Mouse (Mus musculus): ENCODE results near the gene Gm26602. TPM values are rescaled to one million over a fixed set of nuclear protein-coding genes. Genes with fewer than 3 reads are reported as not detected.
"Not testable (repeated sequence)": the region's sequence is repeated elsewhere in the genome, so short reads cannot be mapped to it uniquely, and the experiment has no call there.

The Gm26602 gene
- polyA plus RNA-seq, 1 experiment from 2014 or later: 2.9 TPM

DNA sequence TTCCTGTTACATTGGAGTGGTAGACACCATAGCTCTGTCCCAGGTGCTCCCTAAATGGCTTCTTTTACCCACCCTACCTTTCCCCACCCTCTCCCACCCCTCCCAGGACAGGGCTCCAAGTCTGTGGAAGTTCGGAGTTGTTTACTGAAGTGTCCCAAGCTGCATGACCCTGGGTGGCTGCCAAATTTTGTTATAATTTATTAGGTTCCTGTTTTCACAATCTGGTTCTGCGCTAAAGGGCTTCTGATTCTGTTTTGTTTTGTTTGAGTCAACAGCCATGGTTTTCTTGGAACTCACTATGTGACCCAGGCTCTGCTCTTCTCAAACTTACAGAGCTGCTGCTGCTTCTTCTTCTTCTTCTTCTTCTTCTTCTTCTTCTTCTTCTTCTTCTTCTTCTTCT, 21.3 kb upstream of the Gm26602 start:
- Histone ChIP-seq H3K4me2 (replicated peaks; ENCODE audit: low read depth) (no peak overlapping the region), H3K27me3 (replicated peaks; ENCODE audit: control insufficient read depth, insufficient read depth, low read length) (no peaks in the 10 kb centered on the region), H3K27ac (ENCODE audit: low read depth, low read length) (no peak overlapping the region), H3K9me3 (ENCODE audit: control insufficient read depth) (no peaks in the 10 kb centered on the region), H3K9ac (ENCODE audit: low read depth, low read length) (no peak overlapping the region), H3K4me3 (ENCODE audit: low read depth, low read length) (no peak overlapping the region), H3K36me3 (ENCODE audit: control insufficient read depth, insufficient read depth) (no peaks in the 10 kb centered on the region), H3K4me1 (replicated peaks; ENCODE audit: control insufficient read depth, insufficient read depth, low read length) (no peaks in the 10 kb centered on the region)
- no peak for ATAC-seq
- no peak for TF ChIP-seq CTCF (IDR thresholded peaks at IDR 0.05; ENCODE audit: low read depth)
- 46% methylated on average over 2 of the region's 2 CpGs for WGBS

DNA sequence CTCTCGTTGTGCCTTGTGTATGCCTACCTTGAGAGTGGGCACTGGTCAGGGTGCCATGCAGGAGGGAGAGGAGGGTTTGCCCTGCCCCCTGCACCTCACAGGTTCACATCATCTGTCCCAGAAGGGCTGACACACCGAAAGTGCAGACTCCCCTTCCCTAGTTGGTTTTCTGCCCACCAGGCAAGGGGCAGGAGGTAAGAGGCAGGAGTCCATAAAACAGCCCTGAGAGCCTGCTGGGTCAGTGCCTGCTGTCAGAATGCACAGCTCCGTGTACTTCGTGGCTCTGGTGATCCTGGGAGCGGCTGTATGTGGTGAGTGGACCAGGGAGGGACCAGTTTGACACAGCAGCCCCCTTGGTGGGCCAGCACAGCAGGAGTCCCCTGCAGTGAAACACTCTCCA, 20.0 kb upstream of the Gm26602 start, which contains the start of gene Cfd:
Cfd (plus strand) TSS at position 184 of the 400 bp plus-strand sequence.
- Histone ChIP-seq H3K9ac (ENCODE audit: low read depth, low read length) (no peak within 1 kb of the TSS), H3K9me3 (ENCODE audit: control insufficient read depth) (no peaks in the 10 kb centered on the region), H3K4me3 (ENCODE audit: low read depth, low read length) (no peak within 1 kb of the TSS), H3K27ac (ENCODE audit: low read depth, low read length) (no peak within 1 kb of the TSS), H3K36me3 (ENCODE audit: control insufficient read depth, insufficient read depth) (peaks cover 3% of the 10 kb centered on the region; the same call in 1 of the 2 replicates), H3K4me1 (replicated peaks; ENCODE audit: control insufficient read depth, insufficient read depth, low read length) (no peaks in the 10 kb centered on the region), H3K4me2 (replicated peaks; ENCODE audit: low read depth) (no peak within 1 kb of the TSS), H3K27me3 (replicated peaks; ENCODE audit: control insufficient read depth, insufficient read depth, low read length) (no peaks in the 10 kb centered on the region)
- ATAC-seq: no peak
- WGBS: 45% methylated on average over 5 of the region's 5 CpGs
- no peak for TF ChIP-seq CTCF (IDR thresholded peaks at IDR 0.05; ENCODE audit: low read depth)

DNA sequence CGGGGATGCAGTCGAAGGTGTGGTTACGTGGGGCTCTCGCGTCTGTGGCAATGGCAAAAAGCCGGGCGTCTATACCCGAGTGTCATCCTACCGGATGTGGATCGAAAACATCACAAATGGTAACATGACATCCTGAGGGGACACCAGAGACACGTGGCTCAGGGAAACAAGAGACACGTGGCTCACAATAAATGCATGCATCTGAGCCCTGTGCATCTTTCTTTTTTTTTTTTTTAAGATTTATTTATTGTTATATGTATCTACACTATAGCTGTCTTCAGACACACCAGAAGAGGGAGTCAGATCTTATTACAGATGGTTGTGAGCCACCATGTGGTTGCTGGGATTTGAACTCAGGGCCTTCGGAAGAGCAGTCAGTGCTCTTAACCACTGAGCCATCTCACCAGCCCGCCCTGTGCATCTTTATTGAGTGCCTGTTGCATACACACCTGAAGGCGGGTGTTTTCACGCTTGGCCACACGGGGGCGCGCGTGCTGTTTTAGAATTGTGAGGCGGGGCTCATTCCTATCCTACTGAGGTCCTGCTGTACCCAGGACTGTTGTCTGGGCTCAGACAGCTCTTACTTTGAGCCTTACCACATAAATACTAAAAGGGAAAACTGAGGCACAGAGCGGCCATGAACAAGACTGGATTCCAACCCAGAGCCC, 18.1 kb upstream of the Gm26602 start:
- peak; percentile 86 for TF ChIP-seq CTCF (IDR thresholded peaks at IDR 0.05; ENCODE audit: low read depth)
- H3K36me3 ChIP-seq (ENCODE audit: control insufficient read depth, insufficient read depth): peaks cover 19% of the 10 kb centered on the region; the same call in 1 of the 2 replicates
- peak; percentile 45 for ATAC-seq

DNA sequence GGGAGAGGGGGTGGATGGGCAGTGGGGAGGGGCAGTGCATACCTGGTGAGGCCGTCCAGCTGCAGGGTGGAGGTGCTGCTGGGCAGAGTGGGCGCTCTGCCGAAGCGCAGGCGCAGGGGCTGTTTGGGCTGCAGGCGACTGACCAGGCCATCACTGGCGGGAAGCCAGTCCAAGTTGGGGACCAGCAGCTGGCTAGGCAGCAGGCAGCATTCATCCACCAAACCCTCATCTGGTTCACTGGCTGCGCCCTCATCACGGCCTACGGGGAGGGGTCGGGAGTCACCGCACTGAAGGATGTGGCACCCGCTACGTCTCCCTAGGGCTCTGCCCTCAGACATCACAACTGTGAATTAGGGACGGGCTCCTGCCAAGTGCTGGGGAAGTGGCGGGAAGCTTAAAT, 14.3 kb upstream of the Gm26602 start:
- Histone ChIP-seq H3K4me3 (ENCODE audit: low read depth, low read length) (no peak overlapping the region), H3K27ac (ENCODE audit: low read depth, low read length) (no peak overlapping the region), H3K4me1 (replicated peaks; ENCODE audit: control insufficient read depth, insufficient read depth, low read length) (no peaks in the 10 kb centered on the region), H3K9ac (ENCODE audit: low read depth, low read length) (no peak overlapping the region), H3K9me3 (ENCODE audit: control insufficient read depth) (no peaks in the 10 kb centered on the region), H3K4me2 (replicated peaks; ENCODE audit: low read depth) (no peak overlapping the region), H3K36me3 (ENCODE audit: control insufficient read depth, insufficient read depth) (peaks cover 39% of the 10 kb centered on the region; the same call in 1 of the 2 replicates), H3K27me3 (replicated peaks; ENCODE audit: control insufficient read depth, insufficient read depth, low read length) (no peaks in the 10 kb centered on the region)
- 91% methylated on average over 16 of the region's 16 CpGs for WGBS
- no peak for TF ChIP-seq CTCF (IDR thresholded peaks at IDR 0.05; ENCODE audit: low read depth)
- ATAC-seq: no peak

More for the DNA sequence above, 18.1 kb upstream of the Gm26602 start:
- not testable (repeated sequence) for H3K4me2 ChIP-seq (replicated peaks; ENCODE audit: low read depth); H3K9me3 ChIP-seq (ENCODE audit: control insufficient read depth); H3K4me1 ChIP-seq (replicated peaks; ENCODE audit: control insufficient read depth, insufficient read depth, low read length); H3K27ac ChIP-seq (ENCODE audit: low read depth, low read length); H3K27me3 ChIP-seq (replicated peaks; ENCODE audit: control insufficient read depth, insufficient read depth, low read length); H3K9ac ChIP-seq (ENCODE audit: low read depth, low read length); H3K4me3 ChIP-seq (ENCODE audit: low read depth, low read length)
- WGBS: 43% methylated on average over 22 of the region's 22 CpGs

DNA sequence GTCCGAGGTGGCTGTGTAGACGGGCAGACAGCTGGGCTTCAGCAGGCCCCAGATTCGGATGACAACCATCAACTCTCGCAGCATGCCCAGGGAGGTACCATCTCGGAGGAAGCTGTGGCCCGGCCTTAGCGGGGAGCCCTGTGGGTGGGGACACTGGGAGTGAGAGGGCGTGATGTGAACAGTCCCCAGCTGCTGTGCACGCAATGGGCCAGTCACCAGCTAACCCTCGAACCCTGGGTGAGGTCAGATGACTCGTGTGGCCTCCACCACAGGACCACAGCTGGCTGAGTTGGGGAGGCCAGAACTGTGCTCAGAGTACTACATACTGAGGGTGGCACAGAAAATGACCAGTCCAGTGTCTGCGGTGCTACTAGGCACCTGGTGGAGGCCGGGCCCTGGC, 13.8 kb upstream of the Gm26602 start:
- ATAC-seq: 0 out of 2 replicates have a peak, but pooled peaks have one; percentile 7
- Histone ChIP-seq H3K36me3 (ENCODE audit: control insufficient read depth, insufficient read depth) (peaks cover 39% of the 10 kb centered on the region; the same call in 1 of the 2 replicates), H3K27ac (ENCODE audit: low read depth, low read length) (no peak overlapping the region), H3K9me3 (ENCODE audit: control insufficient read depth) (no peaks in the 10 kb centered on the region), H3K9ac (ENCODE audit: low read depth, low read length) (no peak overlapping the region), H3K4me3 (ENCODE audit: low read depth, low read length) (no peak overlapping the region), H3K27me3 (replicated peaks; ENCODE audit: control insufficient read depth, insufficient read depth, low read length) (no peaks in the 10 kb centered on the region), H3K4me2 (replicated peaks; ENCODE audit: low read depth) (no peak overlapping the region), H3K4me1 (replicated peaks; ENCODE audit: control insufficient read depth, insufficient read depth, low read length) (no peaks in the 10 kb centered on the region)
- TF ChIP-seq CTCF (IDR thresholded peaks at IDR 0.05; ENCODE audit: low read depth): no peak
- 86% methylated on average over 13 of the region's 13 CpGs for WGBS

DNA sequence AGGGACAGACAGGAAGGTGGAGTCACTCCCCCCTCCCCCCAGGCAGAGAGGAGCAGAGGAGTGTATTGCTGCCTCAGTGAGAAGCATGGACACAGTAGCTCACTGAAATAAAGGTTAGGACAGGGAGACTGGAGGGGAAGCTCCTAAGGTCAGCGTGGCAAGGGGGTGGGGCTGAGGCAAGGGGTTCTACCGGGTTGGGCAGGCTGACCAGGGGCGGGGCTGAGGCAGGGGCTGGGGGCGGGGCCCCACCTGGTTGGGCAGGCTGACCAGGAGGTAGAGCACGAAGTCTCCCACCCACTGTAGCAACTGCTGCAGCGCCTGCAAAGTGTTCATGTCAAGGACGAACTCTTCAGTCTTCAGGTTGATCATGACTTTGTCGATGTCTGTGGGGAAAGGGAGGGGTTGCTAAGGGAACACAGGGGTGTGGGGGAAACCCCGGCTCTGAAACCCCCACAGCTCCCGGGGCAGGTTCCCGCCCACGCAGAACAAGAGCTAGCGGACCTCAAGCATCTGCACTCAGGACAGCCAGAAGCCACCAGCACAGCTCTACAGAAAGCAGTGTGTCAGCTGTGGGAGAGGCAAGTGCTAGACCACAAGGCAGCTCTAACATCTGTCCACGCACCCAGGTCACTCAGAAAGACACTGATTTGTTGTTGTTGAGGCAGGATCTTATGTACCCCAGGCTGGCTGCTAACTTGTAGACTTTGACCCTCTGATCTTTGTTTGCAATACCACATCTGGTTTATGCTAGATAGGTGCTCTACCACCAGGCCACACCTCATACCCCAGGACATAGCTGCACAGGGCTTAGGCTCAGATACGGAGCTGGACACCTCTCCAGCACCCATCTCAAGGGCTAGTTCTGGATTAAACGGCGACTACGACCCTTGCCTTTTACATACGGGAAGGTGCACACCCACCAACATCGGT, 13.1 kb upstream of the Gm26602 start:
- H3K36me3 ChIP-seq (ENCODE audit: control insufficient read depth, insufficient read depth): peaks cover 39% of the 10 kb centered on the region; the same call in 1 of the 2 replicates
- ATAC-seq: peak; percentile 55
- H3K9me3 ChIP-seq (ENCODE audit: control insufficient read depth): no peaks in the 10 kb centered on the region
- no peak for TF ChIP-seq CTCF (IDR thresholded peaks at IDR 0.05; ENCODE audit: low read depth)
- no peak overlapping the region for H3K4me2 ChIP-seq (replicated peaks; ENCODE audit: low read depth)
- no peaks in the 10 kb centered on the region for H3K4me1 ChIP-seq (replicated peaks; ENCODE audit: control insufficient read depth, insufficient read depth, low read length)
- WGBS: 41% methylated on average over 20 of the region's 20 CpGs
- H3K4me3 ChIP-seq (ENCODE audit: low read depth, low read length): no peak overlapping the region
- no peaks in the 10 kb centered on the region for H3K27me3 ChIP-seq (replicated peaks; ENCODE audit: control insufficient read depth, insufficient read depth, low read length)
- no peak overlapping the region for H3K9ac ChIP-seq (ENCODE audit: low read depth, low read length)
- H3K27ac ChIP-seq (ENCODE audit: low read depth, low read length): no peak overlapping the region

All from intestine, postnatal 0 days (tissue).